Mouse (Mus musculus) thymus, postnatal 4 days (tissue): ENCODE measurements around the gene Hscb.
"Not testable (repeated sequence)": the region's sequence is repeated elsewhere in the genome, so short reads cannot be mapped to it uniquely, and the experiment has no call there.

Source experiments
- DNase-seq: peaks from one replicate; pipeline ENCODE4 v3.0.0; 2021

Gene Hscb

GRCm38 (mm10) chr5:110839678-110840365 is at the start of gene Hscb, which contains the start of gene Chek2:
TSS of gene Hscb (minus strand) at chr5:110839777.
TSS of gene Chek2 (plus strand) at chr5:110839979.
- peak; percentile 95 for DNase-seq

- DNase-seq = no peak
Measured at GRCm38 (mm10) chr5:110888596-110888995, 49.0 kb upstream of the Hscb start.

- peak; percentile 95 for DNase-seq
Measured at GRCm38 (mm10) chr5:110879584-110880374, 40.2 kb upstream of the Hscb start, which contains the start of gene Ttc28. TSS of gene Ttc28 (plus strand) at chr5:110879803.

- DNase-seq = no peak
Measured at GRCm38 (mm10) chr5:110879042-110879441, 39.5 kb upstream of the Hscb start.

- not testable (repeated sequence) for DNase-seq
Measured at GRCm38 (mm10) chr5:110878526-110878925, 38.9 kb upstream of the Hscb start.

GRCm38 (mm10) chr5:110877666-110878505 is 38.3 kb upstream of the Hscb start:
- DNase-seq = no peak

- DNase-seq = no peak
Measured at GRCm38 (mm10) chr5:110875286-110875685, 35.7 kb upstream of the Hscb start.

- DNase-seq = no peak
Measured at GRCm38 (mm10) chr5:110874711-110875110, 35.1 kb upstream of the Hscb start.

- no peak for DNase-seq
Measured at GRCm38 (mm10) chr5:110873160-110873559, 33.6 kb upstream of the Hscb start.

- DNase-seq = no peak
Measured at GRCm38 (mm10) chr5:110869242-110869669, 29.7 kb upstream of the Hscb start.

GRCm38 (mm10) chr5:110868460-110868859 is 28.9 kb upstream of the Hscb start:
- DNase-seq = no peak

- DNase-seq = no peak
Measured at GRCm38 (mm10) chr5:110860445-110860844, 20.9 kb upstream of the Hscb start.

- DNase-seq = no peak
Measured at GRCm38 (mm10) chr5:110859013-110859650, 19.6 kb upstream of the Hscb start.

GRCm38 (mm10) chr5:110857091-110857490 is 17.5 kb upstream of the Hscb start:
- no peak for DNase-seq

GRCm38 (mm10) chr5:110852990-110853389 is 13.4 kb upstream of the Hscb start:
- no peak for DNase-seq

GRCm38 (mm10) chr5:110841046-110841862 is 1.7 kb upstream of the Hscb start:
- peak; percentile 25 for DNase-seq

- peak; percentile 82 for DNase-seq
Measured at GRCm38 (mm10) chr5:110840465-110840864, 888 bp upstream of the Hscb start.

- no peak for DNase-seq
Measured at GRCm38 (mm10) chr5:110839038-110839677, 419 bp downstream of the Hscb start.

GRCm38 (mm10) chr5:110838016-110838415 is 1.6 kb downstream of the Hscb start:
- not testable (repeated sequence) for DNase-seq

- peak; percentile 61 for DNase-seq
Measured at GRCm38 (mm10) chr5:110835959-110836358, 3.6 kb downstream of the Hscb start.
